9 mouse cellular contexts compared by ENCODE assay signal in the genomic region with DNA sequence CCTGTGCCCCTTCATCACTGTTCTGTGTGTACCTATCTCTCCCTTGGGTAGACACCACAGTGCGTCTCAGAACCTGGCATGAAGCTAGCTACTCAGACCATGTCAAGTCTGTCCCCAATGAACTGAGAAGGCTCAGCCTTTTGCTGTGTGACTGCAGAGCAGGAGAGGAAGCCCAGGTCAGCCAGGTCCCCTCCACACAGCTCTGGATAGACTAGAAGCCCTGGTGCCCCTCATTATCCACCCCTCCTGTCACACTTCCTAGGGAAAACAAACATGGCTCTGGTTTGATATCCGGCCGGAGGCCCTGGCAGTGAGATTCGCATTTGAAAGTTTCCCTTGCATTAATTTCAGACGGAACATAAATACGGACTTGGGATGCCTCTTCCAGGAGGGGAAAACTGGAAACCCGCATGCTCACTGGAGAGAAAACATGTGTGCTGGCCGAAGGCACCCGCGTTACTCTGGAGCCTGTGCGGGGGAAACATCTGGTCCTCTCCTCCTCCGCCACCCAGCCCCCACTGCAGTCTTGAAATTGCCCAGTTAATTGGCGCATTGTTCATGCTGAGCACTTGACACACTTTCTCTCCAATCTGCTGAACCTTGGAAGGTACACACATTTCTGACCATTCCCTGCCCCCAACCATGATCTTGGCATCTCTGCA.
DNase-seq lines count a peak whose midpoint lies in the region; ATAC-seq lines count a peak whose summit lies in the region.
"Had no signal": no experiment of that assay in that cellular context is flagged by ENCODE, and none has a peak within 500 bp of the region (broad histone marks: within the 10 kb centered on the region; RNA-seq: fewer than 3 reads in every experiment).

No protein-coding gene starts in this region.

- no peaks in the 10 kb centered on the region for H3K36me3 ChIP-seq in hindbrain, embryonic 11.5 days (ENCODE audit: control insufficient read depth, insufficient read depth, low read length)
- no peaks in the 10 kb centered on the region for H3K36me3 ChIP-seq in hindbrain, embryonic 14.5 days (replicated peaks; ENCODE audit: control insufficient read depth, insufficient read depth)
- H3K36me3 ChIP-seq in limb, embryonic 10.5 days, result no peaks in the 10 kb centered on the region

- no peak overlapping the region for H3K9ac ChIP-seq in hindbrain, embryonic 11.5 days (ENCODE audit: low read depth, low read length)
- H3K9ac ChIP-seq in hindbrain, embryonic 14.5 days, result no peak overlapping the region

- no peak overlapping the region for H3K27ac ChIP-seq in hindbrain, embryonic 11.5 days (ENCODE audit: low read depth, low read length)
- H3K27ac ChIP-seq in hindbrain, embryonic 14.5 days, result no peak overlapping the region
- H3K27ac ChIP-seq in limb, embryonic 10.5 days, result peak overlapping the region; percentile 63
- H3K27ac ChIP-seq: macrophage had no signal

- no peak overlapping the region for H3K4me3 ChIP-seq in hindbrain, embryonic 11.5 days (ENCODE audit: low read depth, low read length)
- H3K4me3 ChIP-seq in hindbrain, embryonic 14.5 days (replicated peaks; ENCODE audit: low read length), result no peak overlapping the region
- peak overlapping the region; percentile 12; the same call in 1 of the 2 replicates for H3K4me3 ChIP-seq in limb, embryonic 10.5 days

- DNase-seq in cerebellum, adult 18-20 months, result peak; percentile 6 to 16
- no peak for DNase-seq in cerebellum, adult 8-10 months
- peak; percentile 17 for DNase-seq in hindbrain, embryonic 11.5 days (ENCODE audit: low spot score)
- DNase-seq in hindbrain, embryonic 14.5 days (ENCODE audit: low spot score), result no peak
- peak; percentile 28 for DNase-seq in brain, adult 2 months (ENCODE audit: low read depth, low spot score)
- DNase-seq in limb, embryonic 10.5 days (ENCODE audit: low spot score), result peak; percentile 70
- no peak for DNase-seq in adrenal gland, postnatal 10 days
- no peak for DNase-seq in layer of hippocampus, adult 9-11 months

- no peak overlapping the region for H3K4me2 ChIP-seq in hindbrain, embryonic 11.5 days (replicated peaks; ENCODE audit: low read depth, low read length)
- no peak overlapping the region for H3K4me2 ChIP-seq in hindbrain, embryonic 14.5 days (replicated peaks)

- H3K27me3 ChIP-seq in hindbrain, embryonic 11.5 days (ENCODE audit: control insufficient read depth, insufficient read depth, low read length), result no peaks in the 10 kb centered on the region
- no peaks in the 10 kb centered on the region for H3K27me3 ChIP-seq in hindbrain, embryonic 14.5 days (ENCODE audit: control insufficient read depth, insufficient read depth, low read length)
- peaks cover 75% of the 10 kb centered on the region for H3K27me3 ChIP-seq in limb, embryonic 10.5 days (ENCODE audit: low read depth, poor library complexity, severe bottlenecking)

- 64% methylated on average over 13 of the region's 13 CpGs for WGBS in hindbrain, embryonic 11.5 days
- WGBS in hindbrain, embryonic 14.5 days, result 75% methylated on average over 13 of the region's 13 CpGs
- 48% methylated on average over 13 of the region's 13 CpGs for WGBS in limb, embryonic 10.5 days

- H3K4me1 ChIP-seq in hindbrain, embryonic 11.5 days (replicated peaks; ENCODE audit: control insufficient read depth, insufficient read depth, low read length), result no peaks in the 10 kb centered on the region
- no peaks in the 10 kb centered on the region for H3K4me1 ChIP-seq in hindbrain, embryonic 14.5 days (replicated peaks; ENCODE audit: control insufficient read depth, insufficient read depth, low read length)
- peaks cover 28% of the 10 kb centered on the region for H3K4me1 ChIP-seq in limb, embryonic 10.5 days

- H3K9me3 ChIP-seq in hindbrain, embryonic 11.5 days (ENCODE audit: control insufficient read depth, low read length), result no peaks in the 10 kb centered on the region
- no peaks in the 10 kb centered on the region for H3K9me3 ChIP-seq in hindbrain, embryonic 14.5 days (ENCODE audit: control insufficient read depth, low read length)
- H3K9me3 ChIP-seq in limb, embryonic 10.5 days (replicated peaks), result no peaks in the 10 kb centered on the region

- ATAC-seq in hindbrain, embryonic 11.5 days (ENCODE audit: low FRiP score), result no peak
- no peak for ATAC-seq in hindbrain, embryonic 14.5 days (ENCODE audit: low FRiP score)

Comparison
In these comparisons a context has a peak if more than half of its experiments do, and no peak if none do; other contexts are left out.
1. DNase-seq: peak in cerebellum, adult 18-20 months (2 of 2), hindbrain, embryonic 11.5 days (single experiment), brain, adult 2 months (single experiment) and limb, embryonic 10.5 days (single experiment); none in cerebellum, adult 8-10 months (single experiment), hindbrain, embryonic 14.5 days (single experiment), adrenal gland, postnatal 10 days (single experiment) and layer of hippocampus, adult 9-11 months (single experiment).